Mouse (Mus musculus) C2C12 (cell line): ENCODE results near the gene Gm20388.

Source experiments
- CTCF ChIP-seq: IDR thresholded peaks from one replicate; pipeline ENCODE4 v1.5.1; 2011; ENCODE audit not compliant: control insufficient read depth, insufficient read depth, insufficient read length
- MAX ChIP-seq: IDR thresholded peaks from one replicate; pipeline ENCODE4 v1.6.1; 2011; ENCODE audit warnings: mild to moderate bottlenecking, control low read depth

- no peak for TF ChIP-seq MAX
- TF ChIP-seq CTCF = no peak
These were observed 3198.3 kb downstream of the Gm20388 start for GRCm38 (mm10) chr8:123108953-123109352.
